Mouse (Mus musculus) E14TG2a.4 (cell line): ENCODE data around the gene Pnn.

Experiments used
- CTCF ChIP-seq: conservative IDR thresholded peaks from 2 replicates; pipeline ENCODE4 v1.5.1; 2014; ENCODE audit warnings: low read length
- NANOG ChIP-seq: IDR thresholded peaks from 2 replicates; pipeline ENCODE4 v1.6.1; 2014; ENCODE audit warnings: borderline replicate concordance, low read length, mixed read lengths

- TF ChIP-seq CTCF = no peak
- no peak for TF ChIP-seq NANOG
Measured at GRCm38 (mm10) chr12:59105914-59106313, 39.2 kb downstream of the Pnn start.
